Mouse (Mus musculus) hindbrain, embryonic 16.5 days (tissue): ENCODE measurements at regions not wholly inside any gene's neighbourhood (a gene's known extent, or its start where the extent isn't known, plus 50 kb on each side); places are given as distances from the start of the nearest gene placed in this dataset.

Source experiments
- ATAC-seq: fragments of 200-750 bp; cut with Nextera tagmentation; 2 replicates; pipeline ENCODE4 v1.8.0; 2017; ENCODE audit warnings: moderate TSS enrichment, moderate library complexity
- H3K27ac ChIP-seq: fragments of 300-500 bp; sonication (generic); 2 replicates; pipeline ENCODE4 v1.5.1; 2014; ENCODE audit warnings: low read depth, mild to moderate bottlenecking, control low read depth, low read length, moderate library complexity
- H3K27me3 ChIP-seq: fragments of 300-500 bp; sonication (generic); replicated peaks from 2 replicates; pipeline ENCODE4 v1.6.1; 2014; ENCODE audit warnings: low read length; ENCODE audit not compliant: control insufficient read depth, insufficient read depth
- H3K36me3 ChIP-seq: fragments of 300-500 bp; sonication (generic); 2 replicates; pipeline ENCODE4 v1.6.1; 2014; ENCODE audit warnings: mild to moderate bottlenecking, low read length, moderate library complexity, mixed read lengths; ENCODE audit not compliant: control insufficient read depth, insufficient read depth
- H3K4me1 ChIP-seq: fragments of 300-500 bp; sonication (generic); 2 replicates; pipeline ENCODE4 v1.6.1; 2014; ENCODE audit warnings: low read depth, low read length; ENCODE audit not compliant: control insufficient read depth, insufficient read depth
- H3K4me2 ChIP-seq: fragments of 300-500 bp; sonication (generic); 2 replicates; pipeline ENCODE4 v1.6.1; 2014; ENCODE audit warnings: mild to moderate bottlenecking, low read length, control low read depth, moderate library complexity
- H3K4me3 ChIP-seq: fragments of 300-500 bp; sonication (generic); 2 replicates; pipeline ENCODE4 v1.5.1; 2014; ENCODE audit warnings: mild to moderate bottlenecking, low read length, control low read depth, moderate library complexity
- H3K9ac ChIP-seq: fragments of 300-500 bp; sonication (generic); 2 replicates; pipeline ENCODE4 v1.6.1; 2014; ENCODE audit warnings: low read depth, mild to moderate bottlenecking, control low read depth, low read length, moderate library complexity
- H3K9me3 ChIP-seq: fragments of 300-500 bp; sonication (generic); 2 replicates; pipeline ENCODE4 v1.6.1; 2014; ENCODE audit warnings: mild to moderate bottlenecking, low read length, moderate library complexity; ENCODE audit not compliant: control insufficient read depth
- WGBS: fragments of 180-500 bp; shearing (Covaris S2); extraction: QIAGEN DNeasy Blood & Tissue Kit; methylation state at CpG from one replicate; pipeline ENCODE4 v1.1.7; 2014; 5-methylcytosine and 5-hydroxymethylcytosine counted together

DNA sequence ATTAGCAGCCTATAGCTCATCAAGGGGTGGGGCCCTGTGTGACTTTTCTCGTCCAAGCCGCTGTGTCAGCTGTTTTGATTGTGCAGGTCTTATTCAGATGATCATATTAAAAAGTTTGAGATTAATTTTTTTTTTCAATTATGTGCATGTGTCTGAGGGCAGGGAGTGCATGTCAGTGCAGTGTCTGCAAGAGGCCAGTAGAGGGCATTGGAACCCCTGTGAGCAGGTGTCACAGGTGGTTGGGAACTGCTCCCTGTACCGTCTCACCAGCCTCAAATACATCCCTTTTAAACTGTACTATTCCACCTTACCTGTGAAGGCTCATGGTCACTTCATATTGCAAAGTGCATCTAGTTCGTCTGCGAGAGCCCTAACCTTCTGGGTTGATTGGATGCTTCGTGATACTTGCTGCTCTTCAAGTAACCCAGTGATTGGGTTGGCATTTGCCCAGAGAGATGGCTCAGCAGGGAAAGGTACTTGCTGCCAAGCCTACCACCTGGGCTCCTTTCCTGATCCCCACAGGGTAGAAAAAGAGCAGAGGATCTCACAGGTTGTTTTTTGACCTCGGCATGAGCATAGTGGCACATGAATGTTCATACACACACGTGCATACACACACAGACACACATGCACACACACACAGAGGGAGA, 178.3 kb upstream of the Fam19a5 start:
- Histone ChIP-seq H3K4me3 (no peak overlapping the region), H3K9ac (no peak overlapping the region), H3K9me3 (no peaks in the 10 kb centered on the region), H3K4me2 (no peak overlapping the region), H3K4me1 (no peaks in the 10 kb centered on the region), H3K27me3 (no peaks in the 10 kb centered on the region), H3K27ac (no peak overlapping the region), H3K36me3 (no peaks in the 10 kb centered on the region)
- WGBS = 50% methylated on average over 8 of the region's 8 CpGs
- ATAC-seq = no peak

DNA sequence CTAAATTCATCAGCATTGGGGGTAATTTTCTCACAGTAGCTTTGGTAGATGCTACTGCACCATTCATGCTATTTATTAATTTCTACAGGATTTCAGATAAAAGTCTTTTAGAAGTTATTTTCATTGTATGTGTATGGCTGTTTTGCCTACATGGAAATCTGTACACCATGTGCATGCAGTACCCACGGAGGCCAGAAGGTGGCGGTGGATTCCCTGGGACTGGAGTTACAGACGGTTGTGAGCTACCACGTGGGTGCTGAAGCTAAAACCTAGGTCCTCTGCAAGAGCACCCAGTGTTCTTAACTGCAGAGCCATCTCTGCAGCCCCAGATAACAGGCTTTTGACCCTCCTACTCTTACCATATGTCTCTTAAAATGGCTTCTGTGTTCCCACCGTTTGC, 176.7 kb upstream of the Fam19a5 start:
- H3K4me3 ChIP-seq = no peak overlapping the region
- ATAC-seq = no peak
- WGBS = 52% methylated on average over 5 of the region's 5 CpGs

GRCm38 (mm10) chr15:87369381-87369780, 174.7 kb upstream of the Fam19a5 start:
- H3K27me3 ChIP-seq = no peaks in the 10 kb centered on the region
- no peak overlapping the region for H3K9ac ChIP-seq
- no peak overlapping the region for H3K27ac ChIP-seq
- no peak overlapping the region for H3K4me3 ChIP-seq
- no peak overlapping the region for H3K4me2 ChIP-seq
- no peaks in the 10 kb centered on the region for H3K9me3 ChIP-seq
- no peaks in the 10 kb centered on the region for H3K36me3 ChIP-seq
- WGBS = 82% methylated on average over 3 of the region's 3 CpGs
- H3K4me1 ChIP-seq = no peaks in the 10 kb centered on the region
- no peak for ATAC-seq

More for the DNA sequence above, 176.7 kb upstream of the Fam19a5 start:
- Histone ChIP-seq H3K4me1 (no peaks in the 10 kb centered on the region), H3K9me3 (no peaks in the 10 kb centered on the region), H3K27ac (no peak overlapping the region), H3K4me2 (no peak overlapping the region), H3K36me3 (no peaks in the 10 kb centered on the region), H3K9ac (no peak overlapping the region), H3K27me3 (no peaks in the 10 kb centered on the region)

DNA sequence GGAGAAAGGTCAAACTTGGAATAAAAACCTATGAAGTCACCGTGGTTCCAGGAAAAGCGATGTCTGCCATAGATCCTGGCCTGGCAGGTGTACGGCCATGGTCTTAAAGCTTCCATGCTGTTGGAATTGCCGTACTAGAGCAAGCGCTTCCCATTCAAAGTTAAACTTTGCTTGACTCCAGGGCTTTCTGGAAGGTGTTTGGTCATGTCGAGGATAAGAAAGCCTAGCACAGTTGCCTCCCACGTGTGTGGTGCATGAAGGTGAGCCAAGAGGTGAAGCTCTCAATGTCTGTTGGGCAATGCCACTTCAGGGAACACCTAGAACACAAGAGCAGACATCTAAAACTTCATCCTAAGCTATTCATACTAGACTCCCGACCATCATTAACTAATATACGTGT, 174.3 kb upstream of the Fam19a5 start:
- H3K4me3 ChIP-seq = no peak overlapping the region
- 89% methylated on average over 9 of the region's 9 CpGs for WGBS
- no peak for ATAC-seq
- H3K9me3 ChIP-seq = no peaks in the 10 kb centered on the region
- no peaks in the 10 kb centered on the region for H3K36me3 ChIP-seq
- H3K4me1 ChIP-seq = no peaks in the 10 kb centered on the region
- H3K27ac ChIP-seq = no peak overlapping the region
- no peak overlapping the region for H3K9ac ChIP-seq
- no peaks in the 10 kb centered on the region for H3K27me3 ChIP-seq
- no peak overlapping the region for H3K4me2 ChIP-seq

DNA sequence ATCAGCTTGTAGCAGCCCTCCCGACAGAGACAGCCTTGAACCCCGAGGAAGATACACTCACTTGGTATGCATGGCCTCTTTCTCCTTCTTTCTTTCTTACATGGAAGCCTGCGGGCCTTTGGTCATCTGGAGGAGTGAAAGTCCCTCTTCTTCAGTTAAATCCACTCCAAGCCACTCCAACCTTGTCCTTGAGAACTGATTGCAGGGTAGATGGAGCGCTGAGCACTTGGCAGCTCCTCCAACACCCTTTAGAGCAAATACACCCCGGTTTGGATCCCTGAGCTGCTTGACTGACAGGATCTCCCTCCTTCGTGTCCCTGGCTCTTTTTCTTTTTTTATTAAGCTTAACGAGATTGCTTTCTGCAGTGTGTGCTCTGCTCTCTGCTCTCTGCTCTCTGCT, 173.3 kb upstream of the Fam19a5 start:
- H3K27me3 ChIP-seq = no peaks in the 10 kb centered on the region
- no peak for ATAC-seq
- H3K27ac ChIP-seq = no peak overlapping the region
- H3K4me3 ChIP-seq = no peak overlapping the region
- no peaks in the 10 kb centered on the region for H3K9me3 ChIP-seq
- H3K9ac ChIP-seq = no peak overlapping the region
- no peaks in the 10 kb centered on the region for H3K36me3 ChIP-seq
- 78% methylated on average over 7 of the region's 7 CpGs for WGBS
- H3K4me1 ChIP-seq = no peaks in the 10 kb centered on the region
- no peak overlapping the region for H3K4me2 ChIP-seq

DNA sequence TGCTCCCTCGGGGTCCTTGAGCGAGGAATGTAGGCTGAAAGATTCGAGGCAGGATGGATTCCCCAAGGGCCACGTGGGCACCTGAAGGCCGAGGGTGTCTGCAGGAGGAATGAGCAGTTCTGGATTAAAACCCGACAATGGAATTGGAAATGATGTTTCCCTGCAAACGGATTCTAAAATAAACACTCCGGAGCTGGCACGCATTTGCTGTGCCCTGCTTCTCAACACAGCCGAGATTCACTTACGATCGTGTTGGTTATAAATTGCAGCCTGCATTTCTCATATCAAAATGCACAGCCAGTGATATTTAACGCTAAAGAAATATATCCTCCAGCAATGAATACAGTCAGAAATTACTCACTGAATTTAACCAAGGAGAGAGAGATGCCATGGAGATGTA, 169.4 kb upstream of the Fam19a5 start:
- Histone ChIP-seq H3K9me3 (no peaks in the 10 kb centered on the region), H3K4me3 (no peak overlapping the region), H3K27ac (no peak overlapping the region; the same call in 1 of the 2 replicates), H3K9ac (0 out of 2 replicates have a peak overlapping the region, but pooled peaks have one; percentile 26), H3K36me3 (no peaks in the 10 kb centered on the region), H3K4me1 (no peaks in the 10 kb centered on the region), H3K4me2 (no peak overlapping the region), H3K27me3 (no peaks in the 10 kb centered on the region)
- ATAC-seq = no peak
- WGBS = 69% methylated on average over 13 of the region's 13 CpGs

DNA sequence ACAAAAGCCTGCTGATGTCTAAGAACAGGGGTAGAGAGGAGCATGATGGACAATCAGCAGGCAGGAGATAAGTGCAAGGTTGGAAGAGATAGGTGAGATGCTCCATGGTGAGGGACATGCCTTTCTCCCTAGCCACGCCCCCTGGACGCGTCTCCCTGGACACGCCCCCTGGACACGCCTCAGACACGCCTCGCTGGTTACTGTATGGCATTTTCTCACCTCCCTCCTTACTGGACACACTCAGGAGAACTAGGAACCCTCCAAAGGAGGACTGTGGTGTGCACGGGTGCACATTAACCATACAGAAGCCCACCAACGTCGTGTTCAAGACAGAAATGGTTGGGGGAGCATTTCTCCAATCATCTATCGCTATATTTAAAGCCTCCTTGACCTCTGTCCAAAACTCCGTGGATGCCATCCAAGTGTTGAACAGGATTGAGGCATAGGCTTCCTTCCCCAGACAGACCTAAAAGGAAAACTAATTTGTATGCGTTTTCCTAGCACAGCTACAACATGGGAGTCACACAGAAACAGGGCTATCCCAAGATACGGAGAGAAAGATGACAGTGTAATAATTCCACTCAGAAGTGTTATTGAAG, 168.4 kb upstream of the Fam19a5 start:
- no peaks in the 10 kb centered on the region for H3K27me3 ChIP-seq
- H3K9ac ChIP-seq = no peak overlapping the region
- no peak overlapping the region for H3K27ac ChIP-seq
- no peaks in the 10 kb centered on the region for H3K9me3 ChIP-seq
- H3K4me1 ChIP-seq = no peaks in the 10 kb centered on the region
- H3K36me3 ChIP-seq = no peaks in the 10 kb centered on the region
- H3K4me3 ChIP-seq = no peak overlapping the region
- no peak for ATAC-seq
- H3K4me2 ChIP-seq = no peak overlapping the region
- 78% methylated on average over 14 of the region's 14 CpGs for WGBS

DNA sequence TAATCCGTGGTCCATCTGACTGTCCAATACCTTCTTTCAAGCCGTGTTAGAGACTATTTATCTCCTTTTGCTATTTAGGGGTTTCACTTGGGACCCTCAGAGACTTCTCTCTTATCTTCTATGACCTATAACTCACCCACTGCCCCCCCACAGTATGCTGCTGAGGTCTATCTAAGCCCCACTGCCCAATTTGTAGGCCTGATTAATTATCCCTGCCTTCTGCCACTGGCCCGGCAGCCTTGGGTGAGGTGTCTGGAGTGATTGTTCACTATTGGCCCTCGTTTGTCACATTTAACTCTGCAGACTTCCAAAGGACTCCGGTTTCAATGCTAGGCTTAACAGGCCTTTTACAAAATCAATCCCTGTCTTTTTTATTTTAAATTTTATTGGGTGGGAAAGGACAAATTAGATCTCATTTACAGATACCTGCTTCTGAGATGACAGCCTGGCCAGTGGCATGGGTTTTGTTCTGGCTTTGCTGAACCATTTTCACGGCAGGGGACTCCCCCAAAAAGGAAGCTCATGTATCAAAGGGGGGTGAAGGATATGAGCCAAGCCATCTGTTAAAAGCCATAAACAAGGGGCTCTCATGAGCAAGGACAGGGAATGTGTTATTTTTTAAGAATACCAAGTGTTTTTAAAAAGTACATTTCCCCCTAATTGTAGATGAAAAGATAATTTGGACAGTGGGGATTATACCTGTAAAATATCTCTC, 160.4 kb upstream of the Fam19a5 start:
- H3K27me3 ChIP-seq = no peaks in the 10 kb centered on the region
- H3K4me1 ChIP-seq = peaks cover 3% of the 10 kb centered on the region
- no peak overlapping the region for H3K9ac ChIP-seq
- no peak for ATAC-seq
- H3K4me2 ChIP-seq = no peak overlapping the region
- no peaks in the 10 kb centered on the region for H3K36me3 ChIP-seq
- 50% methylated on average over 6 of the region's 6 CpGs for WGBS
- no peak overlapping the region for H3K27ac ChIP-seq
- no peaks in the 10 kb centered on the region for H3K9me3 ChIP-seq
- H3K4me3 ChIP-seq = no peak overlapping the region

GRCm38 (mm10) chr15:87384279-87385066, 159.6 kb upstream of the Fam19a5 start:
- Histone ChIP-seq H3K9ac (no peak overlapping the region), H3K9me3 (no peaks in the 10 kb centered on the region), H3K27me3 (no peaks in the 10 kb centered on the region), H3K27ac (no peak overlapping the region), H3K36me3 (no peaks in the 10 kb centered on the region), H3K4me2 (no peak overlapping the region), H3K4me1 (peaks cover 3% of the 10 kb centered on the region), H3K4me3 (no peak overlapping the region)
- 65% methylated on average over 13 of the region's 13 CpGs for WGBS
- ATAC-seq = no peak
